Mouse (Mus musculus) Patski (cell line): ENCODE measurements around the gene Pias1. TPM values are rescaled to one million over a fixed set of nuclear protein-coding genes. Genes with fewer than 3 reads are reported as not detected.
"Not testable (repeated sequence)": the region's sequence is repeated elsewhere in the genome, so short reads cannot be mapped to it uniquely, and the experiment has no call there.

Experiments used
- ATAC-seq: fragments of 100-300 bp; one replicate; pipeline ENCODE4 v1.8.0; 2021
- CTCF ChIA-PET: fragments of 350-600 bp; sonication (Branson Sonifier 250); formaldehyde crosslinking; loops from one replicate; lab custom pipeline; 2022; ENCODE audit warnings: inconsistent platforms; lab: Charles Lee
- POLR2A ChIA-PET: fragments of 350-600 bp; sonication (Branson Sonifier 250); formaldehyde crosslinking; loops from one replicate; lab custom pipeline; 2022; ENCODE audit warnings: antibody characterized with exemption, inconsistent platforms; lab: Charles Lee
- DNase-seq: peaks from one replicate; pipeline ENCODE4 v3.0.0-alpha.2; 2011; ENCODE audit warnings: low read depth, low spot score
- H3K27me3 ChIP-seq: fragments of 371-371 bp; one replicate; pipeline ENCODE4 v1.5.1; 2021
- CTCF ChIP-seq: fragments of 100-300 bp; IDR thresholded peaks from one replicate; pipeline ENCODE4 v1.5.1; 2021
- in situ Hi-C: fragments of 300-500 bp; cut with MboI; formaldehyde crosslinking; loops from 3 replicates; pipeline ENCODE4 v1.11.1; 2018; ENCODE audit warnings: low pct_unique_long_range_greater_than_20kb, mixed read lengths
- polyA plus RNA-seq: library from polyadenylated mRNA; unstranded; gene quantifications from one replicate; pipeline ENCODE4 v1.2.3, GENCODE M21; 2021

The Pias1 gene
- polyA plus RNA-seq, 1 experiment from 2014 or later, result 25.7 TPM

DNA sequence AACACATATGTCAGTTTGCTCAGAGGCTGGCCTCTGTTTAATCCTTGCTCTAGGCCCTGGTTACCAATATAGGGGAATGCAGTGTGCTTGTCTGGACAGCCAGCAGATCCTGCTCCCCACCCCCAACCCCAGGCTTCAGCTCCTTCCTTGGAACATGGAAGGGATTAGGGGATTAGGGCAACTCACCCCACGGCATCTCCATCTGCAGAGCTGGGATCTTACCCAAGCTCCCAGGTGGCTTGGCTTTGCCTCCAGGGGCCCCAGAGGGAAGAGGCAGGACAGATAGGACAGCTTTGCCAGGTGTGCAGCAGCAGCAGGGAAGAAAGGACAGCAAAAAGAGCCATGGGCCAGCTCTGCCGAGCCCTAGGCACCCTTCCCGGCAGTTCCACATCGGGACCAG lies 126.9 kb downstream of the Pias1 start:
- TF ChIP-seq CTCF, result no peak
- in situ Hi-C loops, result no loop called here
- H3K27me3 ChIP-seq, result no peaks in the 10 kb centered on the region
- ChIA-PET POLR2A (interaction anchor here (0.5 kb wide), 1 partner anchor 168 kb away, joined by 3 read pairs; no protein-coding TSS in a partner anchor), CTCF (interaction anchor here (0.9 to 1.1 kb wide), 2 partner anchors 16 to 264 kb away, joined by 3 to 4 read pairs; no protein-coding TSS in a partner anchor)
- ATAC-seq (no peak), DNase-seq (no peak)

DNA sequence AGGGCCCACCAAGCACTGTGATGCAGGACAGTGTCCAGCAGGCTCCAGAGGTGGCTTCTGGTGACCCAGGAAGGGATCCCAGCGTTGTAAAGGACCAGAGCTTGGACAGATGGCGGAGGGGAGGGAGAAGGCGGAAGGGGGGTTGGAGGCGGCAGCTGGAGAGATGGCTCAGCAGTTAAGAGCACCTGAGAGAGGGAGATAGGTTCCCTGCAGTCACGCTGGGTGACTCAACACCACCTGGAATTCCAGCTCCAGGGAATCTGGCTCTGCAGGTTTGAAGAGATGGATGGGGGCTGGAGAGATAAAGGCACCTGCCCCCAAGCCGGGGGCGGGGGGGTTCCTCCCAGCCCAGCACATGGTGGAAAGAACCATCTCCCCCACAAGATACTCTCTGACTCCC lies 127.6 kb downstream of the Pias1 start:
- ATAC-seq, H3K27me3 ChIP-seq, POLR2A ChIA-PET, in situ Hi-C loops, DNase-seq: not testable (repeated sequence)
- CTCF ChIA-PET, result interaction anchor here (0.9 to 1.1 kb wide), 2 partner anchors 16 to 264 kb away, joined by 3 to 4 read pairs; no protein-coding TSS in a partner anchor

DNA sequence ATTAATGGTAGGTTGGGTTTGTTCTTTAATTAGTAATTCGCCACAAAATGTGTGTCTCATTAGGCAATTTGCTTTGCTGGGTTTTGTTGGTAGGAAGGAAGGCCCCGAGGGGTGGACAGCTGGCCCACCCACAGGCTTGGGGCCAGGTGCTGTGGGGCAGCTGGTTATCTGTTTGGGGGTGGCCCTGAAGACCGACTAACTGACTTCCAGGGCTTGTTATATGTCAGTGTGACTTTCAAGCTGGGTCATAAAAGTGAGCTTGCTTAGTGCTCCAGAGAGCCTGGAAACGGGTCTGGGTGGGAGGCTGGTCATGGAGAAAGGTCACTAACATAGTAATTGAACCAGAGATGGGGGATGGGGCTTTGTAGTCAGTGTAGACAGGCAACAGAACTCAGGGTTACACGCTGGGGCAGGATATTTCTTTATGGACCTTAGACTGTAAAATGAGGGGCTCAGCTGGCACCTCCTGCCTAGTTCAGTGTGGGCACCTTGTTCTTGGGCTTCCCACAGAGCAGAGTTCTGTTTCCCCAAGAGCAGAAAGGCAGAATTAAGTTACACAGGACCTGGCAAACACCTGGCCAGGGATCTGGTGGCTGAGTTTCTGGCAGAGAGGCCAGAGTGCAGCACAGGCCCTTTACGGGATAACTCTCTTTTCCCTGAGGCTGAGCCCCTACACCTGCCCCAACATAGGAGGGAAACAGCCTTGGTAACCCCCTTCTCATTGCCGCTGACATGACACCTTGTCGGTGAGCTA lies 129.3 kb downstream of the Pias1 start:
- in situ Hi-C loops, result no loop called here
- ChIA-PET POLR2A (interaction anchor here (0.6 kb wide), 1 partner anchor 13 kb away, joined by 4 read pairs; no protein-coding TSS in a partner anchor), CTCF (interaction anchor here (1.8 to 1.9 kb wide), 2 partner anchors 10 to 11 kb away, joined by 6 read pairs; no protein-coding TSS in a partner anchor)
- DNase-seq, result no peak
- TF ChIP-seq CTCF, result no peak
- no peak for ATAC-seq
- H3K27me3 ChIP-seq, result no peaks in the 10 kb centered on the region

DNA sequence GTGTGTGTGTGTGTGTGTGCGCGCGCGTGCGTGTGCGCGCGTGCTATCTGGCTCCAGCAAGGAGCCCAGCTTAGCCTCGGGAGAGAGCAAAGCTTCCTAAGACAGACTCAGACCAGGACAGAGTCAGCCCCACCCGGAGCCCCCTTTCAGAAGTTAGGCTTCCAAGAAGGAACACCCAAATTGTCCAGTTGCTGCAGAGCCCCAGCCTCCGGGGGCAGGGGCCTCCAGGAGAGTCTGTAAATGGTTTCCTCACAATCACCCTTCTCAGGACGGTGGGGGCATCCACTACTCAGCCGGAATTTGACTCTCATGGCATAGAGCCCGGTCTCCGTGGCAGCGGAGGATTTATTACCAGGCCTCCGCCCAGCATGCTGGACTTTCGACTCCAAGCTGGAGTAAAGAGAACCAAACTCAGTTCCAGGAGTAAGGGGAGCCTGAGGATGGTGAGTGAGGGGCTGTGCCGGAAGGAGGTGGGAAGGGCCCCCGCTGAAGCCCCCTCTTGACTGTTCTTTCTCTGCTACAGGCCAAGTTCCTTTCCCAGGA lies 129.9 kb downstream of the Pias1 start, which contains the start of gene Calml4:
Gene Calml4, plus strand, starts transcription at position 362 of the 543 bp plus-strand sequence.
- ChIA-PET POLR2A (interaction anchor here (0.6 to 0.7 kb wide), 2 partner anchors 9 to 26 kb away, joined by 3 to 5 read pairs; no protein-coding TSS in a partner anchor), CTCF (interaction anchor here (1.8 to 1.9 kb wide), 2 partner anchors 10 to 11 kb away, joined by 6 read pairs; no protein-coding TSS in a partner anchor)
- in situ Hi-C loops, result no loop called here
- H3K27me3 ChIP-seq, result no peaks in the 10 kb centered on the region
- no peak for ATAC-seq
- DNase-seq, result no peak
- TF ChIP-seq CTCF, result no peak

DNA sequence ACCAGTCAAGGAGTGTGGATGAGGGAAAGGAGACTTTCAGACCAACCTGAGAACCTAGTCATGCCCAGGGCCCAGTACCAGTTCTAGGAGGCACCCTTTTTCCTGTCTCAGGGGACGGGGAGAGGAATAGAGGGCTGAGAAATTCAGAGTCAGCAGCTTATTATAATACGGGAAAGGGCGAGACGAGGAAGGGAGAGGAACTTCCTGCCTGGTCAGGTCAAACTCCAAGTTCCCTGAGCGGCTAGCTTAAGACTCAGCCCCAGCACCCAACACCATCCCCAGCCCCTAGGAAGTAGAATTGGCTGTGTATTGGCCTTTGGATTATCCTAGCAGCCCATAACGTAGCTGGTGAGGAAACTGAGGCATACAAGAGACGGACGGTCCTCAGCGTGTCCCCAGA lies 130.5 kb downstream of the Pias1 start:
- ChIA-PET POLR2A (interaction anchor here (0.6 to 0.7 kb wide), 2 partner anchors 8 to 27 kb away, joined by 3 to 5 read pairs; no protein-coding TSS in a partner anchor), CTCF (interaction anchor here (1.8 to 1.9 kb wide), 2 partner anchors 9 to 11 kb away, joined by 6 read pairs; no protein-coding TSS in a partner anchor)
- no peak for TF ChIP-seq CTCF
- no peak for DNase-seq
- in situ Hi-C loops, result no loop called here
- no peak for ATAC-seq
- no peaks in the 10 kb centered on the region for H3K27me3 ChIP-seq

DNA sequence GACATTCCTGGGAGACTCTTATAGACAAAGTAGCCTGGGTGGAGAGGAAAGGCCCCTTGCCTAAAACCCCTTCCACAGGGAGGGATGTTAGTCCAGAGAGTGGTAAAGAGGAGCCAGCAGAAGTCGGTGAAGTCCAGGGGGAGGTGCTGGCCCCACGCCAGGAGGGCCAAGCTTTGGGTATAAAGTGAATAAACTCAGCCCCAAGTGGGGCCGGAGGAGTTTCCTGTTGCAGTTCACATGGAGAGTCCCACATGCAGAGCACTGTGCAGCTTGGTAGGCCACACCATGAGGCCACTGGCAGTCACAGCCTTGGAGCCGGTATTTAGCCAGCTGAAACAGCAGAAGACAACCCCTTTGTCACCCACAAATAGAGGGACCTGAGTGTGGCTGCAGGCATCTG lies 133.2 kb downstream of the Pias1 start:
- in situ Hi-C loops, result no loop called here
- TF ChIP-seq CTCF, result no peak
- DNase-seq, result no peak
- no peak for ATAC-seq
- ChIA-PET CTCF (no interaction called here), POLR2A (no interaction called here)
- no peaks in the 10 kb centered on the region for H3K27me3 ChIP-seq

DNA sequence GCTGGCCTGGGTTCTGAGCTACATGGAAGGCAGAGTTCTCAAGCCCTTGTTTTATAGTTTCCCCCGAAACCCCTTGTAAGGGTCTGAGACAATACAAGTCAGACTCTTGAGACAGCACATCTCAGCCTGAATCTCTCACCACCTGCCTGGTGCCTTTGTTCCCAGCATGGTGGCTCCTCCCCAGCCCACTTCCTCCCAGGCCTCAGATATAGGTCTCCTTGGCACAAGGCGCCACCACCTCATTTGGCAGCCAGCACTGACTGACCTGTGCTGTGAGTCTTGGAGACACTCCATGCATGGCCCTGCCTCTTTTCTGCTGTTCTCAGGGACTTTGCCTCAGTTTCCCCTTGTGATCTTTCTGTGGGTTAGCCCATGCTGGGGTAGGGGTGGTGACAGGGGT lies 136.2 kb downstream of the Pias1 start:
- ChIA-PET CTCF (no interaction called here), POLR2A (no interaction called here)
- ATAC-seq (no peak), DNase-seq (no peak)
- TF ChIP-seq CTCF, result no peak
- no peaks in the 10 kb centered on the region for H3K27me3 ChIP-seq
- in situ Hi-C loops, result no loop called here

DNA sequence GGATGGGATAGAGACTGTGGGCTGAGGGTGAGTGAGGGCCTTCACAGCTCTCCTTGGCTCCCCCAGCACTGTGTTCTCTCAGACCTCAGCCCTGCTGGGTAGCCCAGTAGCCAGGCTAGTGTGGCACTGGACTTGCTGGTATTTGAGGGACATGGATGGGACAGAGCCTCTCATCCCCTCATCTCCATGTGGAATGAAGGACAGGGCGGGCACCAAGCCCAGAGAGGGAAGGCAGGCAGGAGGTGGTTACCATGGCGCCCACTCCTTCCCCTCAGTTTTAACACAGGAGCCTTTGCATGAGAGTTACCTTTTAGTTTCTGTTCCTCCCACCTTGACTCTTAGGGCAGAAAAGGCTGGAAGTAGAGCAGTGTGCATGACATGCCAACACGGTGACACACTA lies 139.1 kb downstream of the Pias1 start:
- CTCF ChIA-PET, result interaction anchor here (0.8 to 2.6 kb wide), 5 partner anchors 9 to 275 kb away, joined by 3 to 25 read pairs (median 6); partner anchors contain the start of genes Calml4 and Cln6
- POLR2A ChIA-PET, result interaction anchor here (0.6 kb wide), 1 partner anchor 9 kb away, joined by 5 read pairs; no protein-coding TSS in a partner anchor
- H3K27me3 ChIP-seq, result no peaks in the 10 kb centered on the region
- ATAC-seq (no peak), DNase-seq (no peak)
- in situ Hi-C loops, result loop anchor here (5.0 kb wide), 1 partner anchor 279 kb away; no protein-coding TSS in a partner anchor
- no peak for TF ChIP-seq CTCF

DNA sequence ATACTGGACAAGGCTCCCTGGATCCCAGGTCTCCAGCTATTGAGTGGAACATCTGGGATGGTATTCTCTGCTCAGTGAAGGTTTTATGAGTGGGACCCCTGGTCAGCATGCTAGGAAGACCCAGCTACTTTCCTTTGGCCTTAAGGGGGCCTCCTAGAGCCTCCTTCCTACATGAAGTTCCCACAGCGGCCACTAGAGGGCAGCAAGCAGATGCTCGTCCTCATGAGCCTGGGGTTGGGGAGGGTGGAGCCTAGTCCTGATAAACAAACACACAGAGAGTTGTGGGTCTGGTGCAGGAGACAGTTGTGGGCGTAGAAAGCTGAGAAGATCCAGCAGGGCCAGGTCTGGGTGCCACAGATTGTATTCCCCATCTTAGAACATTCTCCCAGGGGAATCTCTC lies 140.0 kb downstream of the Pias1 start:
- in situ Hi-C loops, result loop anchor here (5.0 kb wide), 1 partner anchor 280 kb away; no protein-coding TSS in a partner anchor
- peak; percentile 96 for TF ChIP-seq CTCF
- no peaks in the 10 kb centered on the region for H3K27me3 ChIP-seq
- peak; percentile 62 for ATAC-seq
- CTCF ChIA-PET, result interaction anchor here (0.6 to 2.6 kb wide), 11 partner anchors 8 to 276 kb away, joined by 3 to 25 read pairs (median 4); partner anchors contain the start of genes Calml4 and Cln6
- DNase-seq, result no peak
- POLR2A ChIA-PET, result no interaction called here

DNA sequence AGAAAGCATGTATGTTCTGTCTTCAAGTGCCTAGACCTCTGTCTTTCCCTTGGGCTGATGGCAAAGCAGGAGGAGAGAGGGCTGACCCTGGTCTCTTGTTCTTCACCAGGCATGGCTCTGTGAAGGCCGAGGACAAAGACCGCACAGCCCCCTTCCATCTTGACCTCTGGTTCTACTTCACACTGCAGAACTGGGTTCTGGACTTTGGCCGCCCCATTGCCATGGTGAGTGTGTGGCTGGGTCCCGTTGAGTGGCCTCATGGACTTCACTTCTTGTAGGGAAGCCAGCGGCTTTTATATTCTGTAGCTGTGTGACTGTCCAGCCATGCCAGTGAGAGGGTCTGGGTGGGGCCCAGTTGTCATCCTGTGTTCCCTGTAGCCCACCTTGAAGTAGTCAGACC lies 143.3 kb downstream of the Pias1 start:
- POLR2A ChIA-PET, result no interaction called here
- no peaks in the 10 kb centered on the region for H3K27me3 ChIP-seq
- DNase-seq, result no peak
- in situ Hi-C loops, result no loop called here
- ATAC-seq, result no peak
- no peak for TF ChIP-seq CTCF
- CTCF ChIA-PET, result interaction anchor here (0.9 kb wide), 1 partner anchor 280 kb away, joined by 3 read pairs; no protein-coding TSS in a partner anchor
